Mouse (Mus musculus): Measurements from ENCODE around the gene Pxdn. TPM values are rescaled to one million over a fixed set of nuclear protein-coding genes. Genes with fewer than 3 reads are reported as not detected.

Gene Pxdn
- polyA plus RNA-seq, 1 experiment from 2014 or later = 105 TPM

DNA sequence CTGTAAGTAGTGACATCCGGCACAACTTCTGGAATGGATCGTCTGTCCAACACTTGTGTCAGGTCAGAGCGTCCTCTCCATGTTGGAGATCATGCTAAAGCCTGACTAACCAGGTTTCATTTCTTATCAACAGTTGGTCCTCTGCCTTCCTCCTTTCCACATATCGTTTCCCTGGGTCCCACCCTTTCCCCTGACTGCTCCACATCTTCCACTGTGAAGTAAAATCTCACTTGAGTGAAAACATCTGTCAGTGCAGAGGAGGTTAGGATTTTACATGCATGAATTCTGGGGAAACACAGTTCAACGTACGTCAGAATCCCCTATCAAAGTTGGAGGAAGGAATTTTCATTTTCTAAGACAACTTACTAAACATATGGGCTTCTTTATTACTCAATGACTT lies 35.1 kb downstream of the Pxdn start:
- Histone ChIP-seq H3K4me1 (ENCODE audit: insufficient read depth, low read length) (peaks cover 10% of the 10 kb centered on the region; the same call in 1 of the 2 replicates), H3K9ac (replicated peaks; ENCODE audit: low read length) (no peak overlapping the region), H3K4me2 (replicated peaks; ENCODE audit: low read depth, low read length) (no peak overlapping the region), H3K27me3 (ENCODE audit: insufficient read depth, low read length) (no peaks in the 10 kb centered on the region), H3K9me3 (ENCODE audit: low read length) (no peaks in the 10 kb centered on the region), H3K36me3 (ENCODE audit: insufficient read depth, low read length) (peaks cover 10% of the 10 kb centered on the region), H3K27ac (ENCODE audit: low read length) (0 out of 2 replicates have a peak overlapping the region, but pooled peaks have one; percentile 32), H3K4me3 (ENCODE audit: low read length) (no peak overlapping the region)
- ATAC-seq (ENCODE audit: low FRiP score, low TSS enrichment) = no peak
- WGBS = 47% methylated on average over 6 of the region's 6 CpGs

DNA sequence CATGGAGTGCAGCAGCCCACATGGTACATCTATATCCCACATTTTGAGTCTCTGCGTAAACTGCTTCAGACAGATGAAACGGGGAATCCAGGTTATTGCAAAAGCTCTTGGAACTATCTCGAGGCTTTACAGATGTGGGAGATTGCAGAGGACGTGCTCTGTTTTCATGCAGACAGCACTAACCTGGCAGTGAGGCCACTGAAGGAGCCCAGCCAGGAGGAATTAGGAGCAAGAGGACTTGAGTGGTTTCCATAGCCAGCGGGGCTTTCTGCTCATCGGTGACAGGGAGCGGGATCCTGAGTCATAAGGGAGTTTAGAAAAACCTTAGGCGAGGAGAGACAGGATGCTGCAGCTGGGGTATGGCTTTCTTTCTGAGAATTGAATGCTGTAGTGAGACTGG lies 42.7 kb downstream of the Pxdn start:
- ATAC-seq (ENCODE audit: low FRiP score, low TSS enrichment) = no peak
- H3K9ac ChIP-seq (replicated peaks; ENCODE audit: low read length) = no peak overlapping the region
- no peaks in the 10 kb centered on the region for H3K4me1 ChIP-seq (ENCODE audit: insufficient read depth, low read length)
- 87% methylated on average over 8 of the region's 8 CpGs for WGBS
- H3K36me3 ChIP-seq (ENCODE audit: insufficient read depth, low read length) = peaks cover 60% of the 10 kb centered on the region
- H3K4me2 ChIP-seq (replicated peaks; ENCODE audit: low read depth, low read length) = no peak overlapping the region
- H3K9me3 ChIP-seq (ENCODE audit: low read length) = no peaks in the 10 kb centered on the region
- no peak overlapping the region for H3K27ac ChIP-seq (ENCODE audit: low read length)
- no peaks in the 10 kb centered on the region for H3K27me3 ChIP-seq (ENCODE audit: insufficient read depth, low read length)
- H3K4me3 ChIP-seq (ENCODE audit: low read length) = no peak overlapping the region

DNA sequence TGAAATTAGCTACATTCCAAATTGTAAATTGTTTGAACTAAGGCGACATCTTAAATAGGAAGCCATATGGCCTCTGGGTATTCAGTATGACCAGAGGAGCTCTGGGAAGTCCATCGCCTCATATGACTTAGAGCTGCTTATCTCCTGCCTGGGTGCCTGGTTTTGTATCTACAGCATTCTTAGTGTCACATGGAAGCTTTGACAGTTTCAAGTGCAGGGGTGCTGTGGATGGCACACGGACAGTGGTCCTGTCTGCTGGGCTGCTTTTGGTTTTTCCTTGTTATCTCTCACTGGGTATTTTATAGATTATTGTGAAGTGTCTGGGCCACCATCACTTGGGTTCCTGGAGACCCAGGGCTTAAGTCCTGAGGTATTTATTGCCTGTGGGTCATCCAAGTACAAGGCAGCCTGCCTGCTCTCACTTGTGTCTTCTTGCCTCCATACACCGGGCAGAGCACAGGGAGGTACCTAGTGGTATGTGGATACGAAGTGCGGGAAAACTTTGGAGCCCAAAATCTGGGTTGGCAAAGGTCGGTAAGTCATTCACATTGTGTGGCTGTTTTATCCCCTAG lies 44.4 kb downstream of the Pxdn start:
- Histone ChIP-seq H3K9ac (replicated peaks; ENCODE audit: low read length) (no peak overlapping the region), H3K4me2 (replicated peaks; ENCODE audit: low read depth, low read length) (no peak overlapping the region), H3K27ac (ENCODE audit: low read length) (no peak overlapping the region), H3K4me3 (ENCODE audit: low read length) (no peak overlapping the region), H3K36me3 (ENCODE audit: insufficient read depth, low read length) (peaks cover 68% of the 10 kb centered on the region), H3K27me3 (ENCODE audit: insufficient read depth, low read length) (no peaks in the 10 kb centered on the region), H3K4me1 (ENCODE audit: insufficient read depth, low read length) (no peaks in the 10 kb centered on the region), H3K9me3 (ENCODE audit: low read length) (no peaks in the 10 kb centered on the region)
- ATAC-seq (ENCODE audit: low FRiP score, low TSS enrichment) = no peak
- 93% methylated on average over 7 of the region's 7 CpGs for WGBS

DNA sequence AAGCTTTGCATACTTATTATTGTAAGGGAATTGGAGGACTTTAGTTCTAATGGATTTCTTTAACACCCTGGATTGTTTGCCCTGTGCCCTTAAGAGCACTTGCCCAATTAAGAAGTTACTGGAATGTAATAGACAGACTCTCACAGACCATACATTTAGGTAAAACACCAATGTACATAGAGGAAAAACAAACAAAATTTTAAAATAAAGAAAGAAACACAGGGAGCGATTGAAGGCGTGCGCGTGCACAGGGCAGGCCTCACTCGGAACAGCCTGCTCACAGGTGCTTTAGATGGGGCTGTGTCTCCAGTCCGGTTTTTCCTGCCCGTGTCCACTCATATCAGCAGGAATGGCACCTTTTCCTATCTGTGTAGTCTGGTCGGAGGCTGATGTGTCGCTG lies 45.8 kb downstream of the Pxdn start:
- WGBS = 96% methylated on average over 9 of the region's 9 CpGs
- H3K4me1 ChIP-seq (ENCODE audit: insufficient read depth, low read length) = no peaks in the 10 kb centered on the region
- no peak overlapping the region for H3K27ac ChIP-seq (ENCODE audit: low read length)
- no peaks in the 10 kb centered on the region for H3K9me3 ChIP-seq (ENCODE audit: low read length)
- H3K36me3 ChIP-seq (ENCODE audit: insufficient read depth, low read length) = peaks cover 75% of the 10 kb centered on the region
- H3K27me3 ChIP-seq (ENCODE audit: insufficient read depth, low read length) = no peaks in the 10 kb centered on the region
- no peak overlapping the region for H3K9ac ChIP-seq (replicated peaks; ENCODE audit: low read length)
- no peak overlapping the region for H3K4me2 ChIP-seq (replicated peaks; ENCODE audit: low read depth, low read length)
- ATAC-seq (ENCODE audit: low FRiP score, low TSS enrichment) = no peak
- no peak overlapping the region for H3K4me3 ChIP-seq (ENCODE audit: low read length)

DNA sequence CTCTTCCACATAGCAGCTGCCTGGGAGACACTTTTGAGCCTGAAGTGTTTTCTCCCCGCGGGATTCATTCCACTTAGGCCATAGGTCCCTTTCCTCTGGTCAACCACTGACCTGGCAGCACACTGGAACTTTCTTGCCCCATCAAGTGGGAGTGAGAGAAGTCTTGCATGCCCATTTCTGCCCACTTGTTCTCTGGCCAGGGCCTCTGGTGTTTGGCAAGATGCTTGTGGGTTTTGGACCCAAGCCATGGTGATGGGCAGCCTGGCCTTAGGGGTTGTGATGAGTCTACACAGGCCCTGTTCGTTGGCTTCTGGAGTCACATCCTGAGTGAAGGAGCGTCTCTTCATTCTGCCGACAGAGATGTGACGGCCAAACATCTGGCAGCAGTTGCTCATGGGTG lies 47.7 kb downstream of the Pxdn start:
- no peak for ATAC-seq (ENCODE audit: low FRiP score, low TSS enrichment)
- Histone ChIP-seq H3K27me3 (ENCODE audit: insufficient read depth, low read length) (no peaks in the 10 kb centered on the region), H3K36me3 (ENCODE audit: insufficient read depth, low read length) (peaks cover 66% of the 10 kb centered on the region), H3K4me1 (ENCODE audit: insufficient read depth, low read length) (no peaks in the 10 kb centered on the region), H3K4me2 (replicated peaks; ENCODE audit: low read depth, low read length) (no peak overlapping the region), H3K9ac (replicated peaks; ENCODE audit: low read length) (no peak overlapping the region), H3K27ac (ENCODE audit: low read length) (no peak overlapping the region), H3K4me3 (ENCODE audit: low read length) (no peak overlapping the region), H3K9me3 (ENCODE audit: low read length) (no peaks in the 10 kb centered on the region)
- 86% methylated on average over 6 of the region's 6 CpGs for WGBS

DNA sequence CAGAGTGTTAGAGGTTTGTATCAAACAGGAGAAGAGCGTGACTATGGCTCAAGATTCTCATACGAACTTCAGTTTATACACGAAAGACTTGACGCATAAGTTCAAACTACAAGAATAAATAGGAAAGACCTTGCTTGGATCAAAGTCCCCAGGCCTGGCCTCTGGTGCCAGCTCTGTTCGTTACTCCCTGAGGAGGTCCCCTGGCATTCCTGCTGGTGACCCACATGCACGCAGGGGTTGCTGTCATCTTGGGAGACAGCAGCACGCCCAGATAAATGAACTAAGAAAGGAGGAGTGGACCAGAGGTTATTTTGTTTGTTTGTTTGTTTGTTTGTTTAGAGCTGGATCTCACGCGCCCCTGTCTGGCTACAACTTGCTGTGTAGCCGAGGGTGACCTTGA lies 48.8 kb downstream of the Pxdn start:
- H3K36me3 ChIP-seq (ENCODE audit: insufficient read depth, low read length) = peaks cover 67% of the 10 kb centered on the region
- no peaks in the 10 kb centered on the region for H3K9me3 ChIP-seq (ENCODE audit: low read length)
- H3K27me3 ChIP-seq (ENCODE audit: insufficient read depth, low read length) = no peaks in the 10 kb centered on the region
- no peaks in the 10 kb centered on the region for H3K4me1 ChIP-seq (ENCODE audit: insufficient read depth, low read length)
- ATAC-seq (ENCODE audit: low FRiP score, low TSS enrichment) = no peak
- no peak overlapping the region for H3K27ac ChIP-seq (ENCODE audit: low read length)
- H3K4me2 ChIP-seq (replicated peaks; ENCODE audit: low read depth, low read length) = no peak overlapping the region
- H3K4me3 ChIP-seq (ENCODE audit: low read length) = no peak overlapping the region
- no peak overlapping the region for H3K9ac ChIP-seq (replicated peaks; ENCODE audit: low read length)
- WGBS = 89% methylated on average over 10 of the region's 10 CpGs

DNA sequence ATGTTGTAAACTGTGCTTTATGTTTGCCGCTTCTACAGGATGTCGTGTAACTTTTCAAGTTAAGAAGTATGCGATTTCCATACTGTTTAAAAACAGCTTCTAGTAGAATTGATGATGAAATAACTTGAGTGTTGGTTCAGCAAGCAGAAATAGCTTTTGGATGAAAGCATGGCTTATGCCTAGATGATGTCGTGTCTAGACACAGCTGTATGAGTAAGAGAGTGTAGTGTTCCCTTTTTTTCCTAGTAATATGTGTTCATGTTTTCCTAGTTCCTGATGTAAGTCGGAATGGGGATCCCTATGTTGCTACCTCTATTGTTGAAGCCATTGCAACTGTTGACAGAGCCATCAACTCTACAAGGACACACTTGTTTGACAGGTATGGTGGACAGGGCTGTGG lies 61.5 kb downstream of the Pxdn start:
- WGBS = 96% methylated on average over 5 of the region's 5 CpGs
- Histone ChIP-seq H3K27me3 (ENCODE audit: insufficient read depth, low read length) (no peaks in the 10 kb centered on the region), H3K4me3 (ENCODE audit: low read length) (no peak overlapping the region), H3K27ac (ENCODE audit: low read length) (no peak overlapping the region), H3K9ac (replicated peaks; ENCODE audit: low read length) (no peak overlapping the region), H3K4me1 (ENCODE audit: insufficient read depth, low read length) (no peaks in the 10 kb centered on the region), H3K4me2 (replicated peaks; ENCODE audit: low read depth, low read length) (no peak overlapping the region), H3K9me3 (ENCODE audit: low read length) (no peaks in the 10 kb centered on the region), H3K36me3 (ENCODE audit: insufficient read depth, low read length) (peaks cover 93% of the 10 kb centered on the region)
- no peak for ATAC-seq (ENCODE audit: low FRiP score, low TSS enrichment)

DNA sequence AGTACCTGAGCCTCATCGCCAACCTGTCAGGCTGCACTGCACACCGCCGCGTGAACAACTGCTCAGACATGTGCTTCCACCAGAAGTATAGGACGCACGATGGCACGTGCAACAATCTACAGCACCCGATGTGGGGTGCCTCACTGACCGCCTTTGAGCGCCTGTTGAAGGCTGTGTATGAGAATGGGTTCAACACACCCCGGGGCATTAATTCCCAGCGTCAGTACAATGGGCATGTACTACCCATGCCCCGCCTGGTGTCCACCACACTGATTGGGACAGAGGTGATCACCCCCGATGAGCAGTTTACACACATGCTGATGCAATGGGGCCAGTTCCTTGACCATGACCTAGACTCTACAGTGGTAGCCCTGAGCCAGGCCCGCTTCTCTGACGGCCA lies 64.5 kb downstream of the Pxdn start:
- Histone ChIP-seq H3K36me3 (ENCODE audit: insufficient read depth, low read length) (peaks cover 85% of the 10 kb centered on the region), H3K4me2 (replicated peaks; ENCODE audit: low read depth, low read length) (no peak overlapping the region), H3K4me1 (ENCODE audit: insufficient read depth, low read length) (no peaks in the 10 kb centered on the region), H3K27ac (ENCODE audit: low read length) (no peak overlapping the region), H3K27me3 (ENCODE audit: insufficient read depth, low read length) (no peaks in the 10 kb centered on the region), H3K9me3 (ENCODE audit: low read length) (no peaks in the 10 kb centered on the region), H3K9ac (replicated peaks; ENCODE audit: low read length) (no peak overlapping the region), H3K4me3 (ENCODE audit: low read length) (no peak overlapping the region)
- WGBS = 97% methylated on average over 16 of the region's 16 CpGs
- ATAC-seq (ENCODE audit: low FRiP score, low TSS enrichment) = 0 out of 2 replicates have a peak, but pooled peaks have one; percentile 11

DNA sequence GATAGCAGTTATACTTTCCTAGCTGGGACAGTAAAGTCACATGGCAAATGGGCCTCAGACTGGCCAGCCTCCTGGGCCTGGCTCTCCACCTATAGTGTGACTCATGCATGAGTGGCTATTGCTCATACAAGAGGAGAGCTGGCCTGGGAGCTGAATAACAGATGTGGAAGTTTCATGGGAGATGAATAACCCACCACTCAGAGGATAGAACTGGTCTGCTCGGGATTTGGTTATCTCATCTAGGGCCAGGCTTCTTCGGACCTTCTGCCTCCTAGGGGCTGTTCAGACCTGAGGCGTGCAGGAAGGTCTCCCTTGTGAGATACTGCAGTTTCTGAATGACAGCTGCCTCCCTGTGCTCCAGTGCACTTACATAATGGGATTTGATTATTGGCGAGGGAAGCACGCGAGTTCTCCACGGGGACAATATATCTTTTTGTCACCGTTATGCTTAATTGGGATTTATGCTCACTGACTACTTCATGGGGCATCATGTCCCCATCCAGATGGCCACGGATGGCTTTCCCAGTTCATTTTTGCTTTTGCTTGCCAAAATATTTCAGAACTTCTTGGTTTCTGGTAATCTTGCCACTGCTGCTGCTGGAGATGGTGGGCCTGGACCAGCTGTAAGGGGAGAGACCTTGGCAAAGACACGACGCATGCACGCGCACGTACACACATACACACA lies 66.4 kb downstream of the Pxdn start:
- H3K36me3 ChIP-seq (ENCODE audit: insufficient read depth, low read length) = peaks cover 82% of the 10 kb centered on the region
- H3K4me3 ChIP-seq (ENCODE audit: low read length) = no peak overlapping the region
- no peak overlapping the region for H3K4me2 ChIP-seq (replicated peaks; ENCODE audit: low read depth, low read length)
- H3K4me1 ChIP-seq (ENCODE audit: insufficient read depth, low read length) = no peaks in the 10 kb centered on the region
- no peak for ATAC-seq (ENCODE audit: low FRiP score, low TSS enrichment)
- WGBS = 85% methylated on average over 14 of the region's 14 CpGs
- H3K9me3 ChIP-seq (ENCODE audit: low read length) = no peaks in the 10 kb centered on the region
- no peaks in the 10 kb centered on the region for H3K27me3 ChIP-seq (ENCODE audit: insufficient read depth, low read length)
- no peak overlapping the region for H3K27ac ChIP-seq (ENCODE audit: low read length)
- no peak overlapping the region for H3K9ac ChIP-seq (replicated peaks; ENCODE audit: low read length)

DNA sequence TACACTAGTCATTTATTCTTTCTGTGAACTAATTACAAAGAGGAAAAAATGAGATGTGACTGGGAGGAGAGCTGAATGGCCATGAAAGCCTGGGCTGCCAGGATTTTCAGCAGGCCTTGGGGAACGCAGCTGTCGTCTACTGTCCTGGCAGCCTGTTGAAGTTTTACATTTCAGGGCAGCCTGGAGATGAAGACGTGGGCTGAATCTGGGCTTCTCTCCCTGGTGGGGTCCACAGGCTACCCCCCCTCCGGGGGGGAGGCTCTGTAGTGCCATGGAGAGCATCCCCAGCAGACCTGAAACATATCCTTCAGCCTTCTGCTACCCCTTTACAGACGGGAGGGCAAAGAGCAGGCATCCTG lies 66.9 kb downstream of the Pxdn start:
- no peak for ATAC-seq (ENCODE audit: low FRiP score, low TSS enrichment)
- H3K27me3 ChIP-seq (ENCODE audit: insufficient read depth, low read length) = no peaks in the 10 kb centered on the region
- H3K9me3 ChIP-seq (ENCODE audit: low read length) = no peaks in the 10 kb centered on the region
- no peak overlapping the region for H3K4me2 ChIP-seq (replicated peaks; ENCODE audit: low read depth, low read length)
- no peak overlapping the region for H3K27ac ChIP-seq (ENCODE audit: low read length)
- H3K36me3 ChIP-seq (ENCODE audit: insufficient read depth, low read length) = peaks cover 81% of the 10 kb centered on the region
- WGBS = 84% methylated on average over 5 of the region's 5 CpGs
- H3K4me3 ChIP-seq (ENCODE audit: low read length) = no peak overlapping the region
- H3K9ac ChIP-seq (replicated peaks; ENCODE audit: low read length) = no peak overlapping the region
- no peaks in the 10 kb centered on the region for H3K4me1 ChIP-seq (ENCODE audit: insufficient read depth, low read length)
